Mouse (Mus musculus) large intestine, adult 2 months (tissue): ENCODE results near the gene Asic5. TPM values are rescaled to one million over a fixed set of nuclear protein-coding genes. Genes with fewer than 3 reads are reported as not detected.

Experiments
- DNase-seq: peaks from one replicate; pipeline ENCODE4 v3.0.0-alpha.2; 2012; ENCODE audit warnings: low read depth, low spot score
- WGBS: fragments of 180-500 bp; shearing (Covaris S2); methylation state at CpG from one replicate; pipeline ENCODE4 v1.1.7; 2018; 5-methylcytosine and 5-hydroxymethylcytosine counted together
- polyA plus RNA-seq: library from polyadenylated mRNA; depleted of rRNA; stranded (reverse); fragments of >200 nt; gene quantifications from 2 replicates; pipeline ENCODE4 v1.2.3, GENCODE M21; 2012; rRNA removed

Asic5 gene
- polyA plus RNA-seq = 0.17 and 0.29 TPM in 2 replicates

DNA sequence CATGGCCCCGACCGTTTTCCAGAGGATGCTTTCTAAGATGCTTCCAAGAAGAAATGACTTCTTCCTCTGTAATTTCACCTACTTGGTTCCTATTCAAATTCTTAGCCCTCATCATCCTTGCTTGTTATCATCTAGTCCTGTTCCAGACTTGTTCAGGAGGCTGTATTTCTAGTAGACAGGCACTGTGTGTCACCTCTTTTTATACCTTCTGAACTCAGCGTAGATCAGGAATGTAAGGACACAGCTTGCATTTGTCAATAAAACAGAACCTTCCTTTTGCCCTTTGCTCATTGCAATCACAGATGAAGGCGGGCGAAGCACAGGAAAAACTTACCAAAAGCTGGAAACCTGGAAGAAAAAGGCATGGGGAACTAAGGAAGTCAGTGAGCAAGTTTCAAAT is at the start of gene Asic5:
Asic5 (plus strand) TSS at position 301 of the 400 bp plus-strand sequence.
- no peak for DNase-seq
- 60% methylated on average over 5 of the region's 5 CpGs for WGBS

DNA sequence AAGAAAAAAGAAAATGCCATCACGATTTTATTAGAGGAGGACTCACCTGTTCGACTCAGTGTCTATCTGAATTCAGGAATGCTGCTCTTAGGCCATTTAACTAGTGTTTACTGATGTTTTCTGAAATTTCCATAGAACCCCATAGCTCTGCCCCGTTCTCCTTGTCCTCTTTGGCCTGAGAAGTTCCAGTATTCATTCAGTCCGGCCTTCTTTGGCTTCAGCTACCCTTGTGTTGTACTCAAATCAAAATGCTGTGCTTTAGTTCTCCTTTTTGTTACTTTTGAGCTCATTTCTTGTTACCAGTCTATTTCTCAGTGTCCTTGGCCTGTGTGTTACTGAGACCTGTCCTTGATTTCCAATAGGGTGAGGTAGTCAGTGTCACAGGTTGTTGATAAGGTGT is 48.7 kb upstream of the Asic5 start:
- no peak for DNase-seq
- WGBS = 62% methylated on average over 4 of the region's 4 CpGs

DNA sequence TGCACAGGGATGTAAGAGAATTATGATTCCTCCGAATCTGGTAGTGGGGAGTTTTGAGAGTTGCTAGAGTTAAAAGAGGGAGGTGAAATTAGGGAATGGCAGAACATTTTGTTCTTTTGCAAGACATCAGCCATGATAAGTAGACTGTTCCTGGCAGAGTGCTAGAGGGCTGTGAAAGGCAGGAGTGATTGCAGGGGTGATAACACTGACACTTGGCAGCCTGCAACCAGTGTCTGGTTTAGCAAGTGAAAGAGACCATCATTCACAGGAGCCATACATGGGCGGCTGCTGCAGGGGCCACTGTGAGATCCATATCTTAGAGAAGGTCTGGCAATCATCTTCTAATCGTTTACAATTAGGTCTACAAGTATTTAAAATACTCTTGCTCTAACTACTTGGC is 43.2 kb upstream of the Asic5 start:
- no peak for DNase-seq
- 68% methylated on average over 3 of the region's 3 CpGs for WGBS

DNA sequence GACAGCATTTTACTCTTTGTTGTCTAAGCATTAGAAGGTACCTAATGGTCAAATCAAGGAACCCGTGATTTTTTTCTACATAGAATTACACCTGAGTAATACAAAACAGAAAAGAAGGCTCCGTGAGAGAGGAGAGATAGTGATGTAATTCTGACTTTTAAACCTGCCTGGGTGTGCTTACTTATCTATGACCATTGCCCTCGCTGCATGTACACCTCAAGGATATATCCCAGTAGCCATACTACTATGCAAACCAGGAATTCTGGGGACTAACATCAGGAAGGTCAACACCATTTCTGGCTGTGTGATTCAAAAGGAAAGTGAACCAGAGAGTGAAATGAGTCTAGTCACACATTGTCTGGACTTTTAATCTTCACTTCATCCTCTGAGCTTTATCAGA is 39.7 kb upstream of the Asic5 start:
- WGBS = 92% methylated on average over 3 of the region's 3 CpGs
- DNase-seq = no peak

DNA sequence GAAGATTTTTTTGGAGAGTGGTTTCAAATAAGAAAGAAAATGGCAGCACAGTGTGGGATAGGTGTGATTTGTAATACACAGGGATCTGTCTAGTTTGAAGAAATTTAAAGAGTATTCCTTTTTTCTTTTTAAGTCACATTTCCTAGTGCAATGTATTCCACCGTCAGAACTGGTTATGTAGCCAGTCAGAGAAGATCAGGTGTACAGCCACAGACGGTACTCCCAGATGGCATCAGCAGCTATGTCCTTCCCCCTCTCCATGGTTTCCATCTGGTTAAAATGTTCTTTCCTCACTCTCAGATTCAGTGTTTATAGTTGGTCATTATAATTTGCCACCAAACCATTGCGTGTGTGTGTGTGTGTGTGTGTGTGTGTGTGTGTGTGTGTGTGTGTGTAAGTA is 39.0 kb upstream of the Asic5 start:
- 91% methylated on average over 3 of the region's 3 CpGs for WGBS

DNA sequence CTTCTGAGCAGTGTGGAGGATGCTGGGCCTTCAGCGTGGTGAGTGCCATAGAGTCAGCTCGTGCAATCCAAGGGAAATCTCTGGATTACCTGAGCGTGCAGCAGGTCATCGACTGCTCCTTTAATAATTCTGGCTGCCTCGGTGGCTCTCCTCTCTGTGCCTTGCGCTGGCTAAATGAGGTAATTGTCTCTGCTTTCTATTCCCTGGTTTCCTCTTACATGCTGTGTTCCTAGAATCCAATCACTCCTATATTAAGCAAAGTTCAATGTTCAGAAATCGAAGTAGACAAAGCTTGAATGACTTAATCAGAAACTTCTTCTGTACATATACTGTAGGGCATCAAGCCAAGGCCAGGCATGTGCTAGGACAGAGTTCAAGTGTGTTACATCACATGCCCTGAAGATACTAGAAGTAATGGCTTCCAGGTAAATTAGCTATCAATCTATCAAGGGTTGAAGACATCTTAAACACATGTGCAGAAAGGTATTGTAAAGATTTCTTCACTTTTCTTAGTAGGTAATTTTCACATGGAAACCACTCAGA is 37.2 kb upstream of the Asic5 start:
- 72% methylated on average over 7 of the region's 7 CpGs for WGBS
- DNase-seq = no peak

More for the DNA sequence above, 39.0 kb upstream of the Asic5 start:
- DNase-seq = no peak

DNA sequence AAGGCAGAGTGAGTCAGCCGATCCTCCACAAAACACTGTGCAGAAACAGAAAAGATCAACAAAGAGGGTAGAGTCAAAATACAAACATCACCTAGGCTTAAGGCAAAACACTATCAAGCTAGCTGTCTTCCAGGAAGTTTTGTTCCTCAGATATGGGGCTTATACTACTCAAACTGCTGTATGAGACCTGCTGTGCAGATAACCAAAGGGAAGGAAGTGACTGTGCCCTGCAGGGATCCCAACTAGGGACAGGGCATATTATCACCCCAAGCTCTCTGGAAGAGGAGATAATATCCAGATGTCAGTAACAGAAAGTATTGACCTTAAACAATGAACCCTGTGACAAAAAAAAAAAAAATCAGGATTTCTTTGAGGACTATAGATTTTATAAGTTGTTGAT is 33.0 kb upstream of the Asic5 start:
- DNase-seq = no peak
- 77% methylated on average over 1 of the region's 1 CpGs for WGBS

DNA sequence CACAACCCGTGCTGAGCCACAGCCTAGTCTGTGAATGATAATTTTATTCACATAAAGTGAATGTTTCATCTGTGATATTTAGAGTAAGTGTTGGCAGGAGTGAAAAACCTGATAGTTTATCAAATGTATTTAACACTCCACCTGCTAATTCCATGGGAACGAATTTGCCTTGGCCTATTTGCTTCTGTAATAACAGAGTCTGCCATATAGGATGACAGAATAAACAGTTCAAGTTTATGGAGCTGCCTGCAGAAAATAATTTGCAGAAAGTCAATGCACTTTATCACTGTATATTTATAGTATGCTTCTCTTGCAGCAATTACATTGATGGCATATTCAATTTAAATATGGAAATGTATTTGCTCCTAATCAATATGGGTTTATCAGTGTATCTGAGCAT is 30.3 kb upstream of the Asic5 start:
- DNase-seq = no peak
- 21% methylated on average over 2 of the region's 2 CpGs for WGBS

DNA sequence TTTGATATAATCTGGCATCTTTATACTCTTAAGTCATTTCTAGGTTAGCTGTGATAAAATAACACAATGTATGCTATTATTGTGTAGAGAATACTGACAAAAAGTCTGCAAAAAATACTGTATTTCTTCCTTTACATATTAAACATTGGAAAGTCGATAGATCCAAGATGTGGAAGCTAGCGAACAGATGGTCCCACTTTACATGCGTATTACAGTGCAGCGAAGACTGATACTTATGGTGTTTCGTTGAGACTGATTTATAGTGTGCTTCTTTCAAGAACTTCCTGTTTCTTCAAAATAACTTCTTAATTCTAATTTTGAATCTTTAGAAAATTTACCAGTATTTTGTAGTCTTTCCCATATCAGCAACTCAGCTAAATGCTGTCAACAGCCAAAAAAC is 24.6 kb upstream of the Asic5 start:
- DNase-seq = no peak
- 86% methylated on average over 5 of the region's 5 CpGs for WGBS

DNA sequence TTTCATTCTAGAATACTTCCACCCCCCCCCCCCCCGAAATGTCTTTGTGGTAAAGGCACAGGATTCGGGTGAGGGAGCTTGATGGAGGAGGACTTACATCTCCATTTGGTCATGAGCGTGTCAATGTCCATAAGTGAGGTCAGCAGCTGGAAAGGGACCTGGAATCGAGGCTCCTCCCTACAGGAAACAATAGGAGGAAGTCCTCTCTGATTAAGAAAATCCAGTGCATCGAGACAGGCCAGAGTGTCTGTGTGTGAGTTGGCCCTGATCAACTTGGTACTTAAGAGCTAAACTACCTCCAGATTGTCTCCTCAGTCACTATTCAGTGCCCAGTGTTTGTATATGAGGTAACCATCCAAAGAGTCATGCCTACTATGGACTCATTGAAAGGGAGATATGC is 20.8 kb upstream of the Asic5 start:
- 77% methylated on average over 5 of the region's 5 CpGs for WGBS
- no peak for DNase-seq

DNA sequence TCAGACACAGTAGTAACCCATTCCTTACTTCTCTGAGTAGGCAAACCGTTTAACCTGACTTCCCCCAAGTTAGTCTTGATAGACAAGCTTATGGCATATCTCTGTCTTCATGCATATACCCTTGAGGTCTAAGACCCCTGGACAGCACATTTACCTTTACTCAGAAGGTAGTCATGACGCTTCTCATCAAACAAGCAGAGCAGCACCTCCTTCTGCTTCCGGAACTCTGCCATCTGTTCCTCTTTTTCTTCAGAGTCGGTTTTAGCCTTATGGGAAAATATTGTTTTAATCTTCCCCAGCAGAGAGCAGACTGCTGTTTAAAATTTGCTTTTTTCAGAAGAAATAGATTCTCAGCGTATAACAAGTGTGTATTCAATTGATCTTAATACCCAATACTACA is 18.3 kb upstream of the Asic5 start:
- WGBS = 82% methylated on average over 5 of the region's 5 CpGs
- no peak for DNase-seq

DNA sequence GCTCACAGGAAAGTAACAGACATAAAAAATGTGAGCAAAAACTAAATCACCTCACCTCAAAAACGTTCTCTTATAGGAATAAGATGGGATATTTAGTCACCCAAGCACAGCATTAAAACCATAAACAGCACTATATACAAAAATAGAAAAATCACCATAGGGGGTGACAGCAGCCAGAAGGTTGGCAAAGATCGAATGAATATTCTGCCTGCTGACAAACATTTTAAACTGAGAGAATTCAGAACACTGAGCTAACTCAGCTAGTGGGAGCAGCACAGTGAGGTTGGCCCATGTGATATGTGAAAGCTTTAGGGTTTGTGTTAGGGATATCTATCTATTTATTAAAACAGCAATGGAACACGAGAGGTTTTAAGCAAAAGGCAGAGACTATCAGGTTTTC is 17.5 kb upstream of the Asic5 start:
- 71% methylated on average over 3 of the region's 3 CpGs for WGBS

DNA sequence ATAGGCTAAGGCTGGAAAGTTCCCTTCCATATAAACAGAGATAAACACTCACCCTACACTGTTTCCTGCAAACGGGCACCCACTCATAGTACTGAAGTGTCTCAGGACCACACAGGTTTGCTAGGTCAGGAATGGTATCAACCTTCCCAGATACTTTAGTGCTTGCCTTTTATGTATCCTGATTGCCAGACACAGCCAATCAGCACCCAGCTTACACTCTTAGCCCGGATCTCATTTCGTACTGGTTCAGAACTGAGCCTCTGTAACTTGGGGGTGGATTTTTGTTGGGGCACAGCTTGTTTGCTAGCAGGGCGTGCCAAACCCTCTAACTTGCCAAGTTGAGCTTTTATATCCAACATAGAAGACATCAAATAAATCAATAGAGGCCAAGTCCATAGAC is 6.5 kb upstream of the Asic5 start:
- no peak for DNase-seq
- WGBS = 23% methylated on average over 4 of the region's 4 CpGs

More for the DNA sequence above, 17.5 kb upstream of the Asic5 start:
- DNase-seq = no peak

DNA sequence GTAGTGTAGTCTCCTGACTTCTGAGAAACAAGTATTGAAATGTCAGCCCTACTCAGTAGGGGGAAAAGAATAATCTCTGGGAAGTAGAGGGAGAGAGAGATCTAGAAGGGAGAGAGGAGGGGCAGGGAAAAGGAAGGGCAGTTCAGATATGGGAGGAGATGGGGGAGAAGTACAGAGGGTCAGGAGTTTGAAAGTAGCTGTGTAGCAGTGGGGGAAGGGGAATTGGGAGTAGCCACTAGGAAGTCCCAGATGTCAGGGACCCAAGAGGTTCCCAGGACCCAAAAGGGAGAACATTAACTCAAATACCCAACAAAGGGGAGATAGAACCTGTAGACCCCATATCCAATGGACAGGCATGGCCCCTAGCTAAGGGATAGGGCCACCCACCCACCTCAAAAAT is 6.0 kb upstream of the Asic5 start, which contains the start of gene Tdo2:
Tdo2 (minus strand) TSS at position 101 of the 400 bp plus-strand sequence.
- DNase-seq = no peak

DNA sequence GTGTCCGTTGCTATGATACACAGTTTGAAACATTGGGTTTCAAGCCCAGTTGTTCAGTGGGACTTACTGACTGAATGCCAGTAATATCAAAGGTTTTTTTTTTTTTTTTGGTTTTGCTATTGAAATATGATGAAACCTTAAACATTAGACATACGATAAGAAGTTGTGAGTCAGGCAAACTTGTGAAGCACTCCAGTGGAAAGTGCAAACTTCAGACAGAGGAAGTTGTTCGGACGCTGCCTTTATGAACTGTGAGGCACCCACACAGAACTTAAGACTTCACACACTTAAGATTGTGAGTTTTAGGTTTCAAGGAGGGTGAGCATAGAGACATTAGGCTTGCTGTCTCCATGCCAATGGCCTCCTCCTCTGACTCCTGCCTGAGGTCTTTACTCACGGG is 514 bp upstream of the Asic5 start:
- WGBS = 90% methylated on average over 5 of the region's 5 CpGs
- DNase-seq = no peak

DNA sequence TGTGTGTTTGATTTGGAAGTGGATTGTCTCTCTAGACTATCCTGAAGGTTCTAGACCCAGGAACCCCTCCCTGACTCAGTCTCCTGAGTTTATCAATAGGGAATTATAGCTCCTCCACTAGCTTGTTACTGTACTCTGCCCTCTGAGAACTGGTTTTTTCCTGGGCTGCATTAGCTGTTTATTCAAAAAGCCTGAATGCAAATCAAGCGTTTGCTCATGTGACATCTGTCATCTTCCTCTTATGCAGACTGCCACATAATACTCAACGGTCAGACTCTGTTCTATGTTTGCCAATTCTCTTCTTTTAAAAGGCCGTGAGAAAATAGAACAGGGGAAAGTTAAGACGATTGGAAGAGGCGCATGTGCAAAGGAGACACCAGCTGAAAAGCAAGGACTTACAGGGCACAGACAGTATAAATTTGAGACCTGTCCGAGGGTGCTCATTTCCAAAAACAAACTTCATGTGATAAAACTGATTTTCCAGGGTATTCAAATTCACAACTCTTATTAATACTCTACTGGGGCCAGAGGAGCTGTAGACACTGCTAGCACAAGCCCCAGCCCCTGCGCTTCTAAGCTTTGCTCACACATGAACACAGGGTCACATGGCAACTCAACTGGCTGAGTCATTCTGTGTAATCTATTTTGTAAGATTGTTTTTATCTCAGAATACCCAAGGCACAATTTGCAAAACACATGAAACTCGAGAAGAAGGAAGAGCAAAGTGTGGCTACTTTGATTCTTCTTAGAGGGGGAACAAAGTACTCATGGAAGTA is 1.2 kb downstream of the Asic5 start:
- WGBS = 63% methylated on average over 8 of the region's 8 CpGs
- no peak for DNase-seq

DNA sequence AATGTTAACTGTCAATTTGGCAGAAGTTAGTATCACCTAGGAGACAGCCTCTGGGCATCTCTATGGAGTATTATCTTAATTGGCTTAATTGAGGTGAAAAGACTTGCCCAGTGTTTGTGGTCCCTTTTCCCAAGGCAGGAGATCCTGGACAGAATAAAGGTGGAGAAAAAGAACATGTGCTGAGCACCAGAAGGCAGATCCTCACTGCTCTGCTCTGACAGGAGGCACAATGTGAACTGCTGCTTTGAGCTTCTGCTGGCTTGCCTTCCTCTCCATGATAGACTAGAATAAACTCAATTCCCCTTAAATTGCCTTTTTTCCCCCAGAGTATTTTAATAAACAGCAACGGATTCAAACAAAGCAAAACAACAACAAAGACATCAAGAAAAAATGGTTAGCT is 3.0 kb downstream of the Asic5 start:
- DNase-seq = no peak
- 51% methylated on average over 1 of the region's 1 CpGs for WGBS

DNA sequence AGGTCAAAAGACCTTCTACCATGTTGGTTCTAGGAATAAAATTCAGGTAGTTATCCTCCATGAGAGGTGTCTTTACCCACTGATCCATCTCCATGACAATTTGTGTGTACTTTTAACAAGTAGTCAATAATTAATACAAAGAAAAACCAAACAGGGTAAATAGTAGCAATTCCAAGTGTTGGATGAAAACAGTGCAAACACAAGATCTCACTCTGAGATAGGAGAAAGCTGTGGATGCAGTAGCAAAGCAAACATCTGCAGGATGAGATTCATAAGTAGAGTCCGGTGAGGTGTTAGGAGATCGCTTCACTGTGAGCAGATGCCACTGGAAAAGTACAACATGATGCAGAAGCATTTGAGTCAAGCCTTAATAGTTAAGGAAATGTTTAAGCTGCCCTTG is 4.0 kb downstream of the Asic5 start:
- 79% methylated on average over 2 of the region's 2 CpGs for WGBS

DNA sequence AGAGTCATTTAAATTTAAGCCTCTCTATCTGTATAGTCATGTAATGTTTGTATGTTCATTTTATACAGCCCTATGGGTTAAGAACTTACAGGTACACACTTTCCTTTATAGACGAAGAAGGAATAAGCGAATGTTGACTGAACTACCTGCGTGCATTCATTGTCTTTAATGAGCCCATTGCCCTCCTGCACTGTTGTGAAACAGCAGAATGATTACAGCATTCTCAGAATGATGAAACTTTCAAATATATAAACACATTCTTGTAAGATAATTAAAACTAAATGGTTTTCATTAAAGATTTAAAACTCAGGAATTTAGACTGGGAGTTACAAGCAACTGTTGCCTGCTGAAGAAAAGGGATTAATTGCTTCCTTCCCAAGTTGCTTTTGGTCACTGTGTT is 5.5 kb downstream of the Asic5 start:
- no peak for DNase-seq
- WGBS = 82% methylated on average over 3 of the region's 3 CpGs

More for the DNA sequence above, 4.0 kb downstream of the Asic5 start:
- DNase-seq = no peak

DNA sequence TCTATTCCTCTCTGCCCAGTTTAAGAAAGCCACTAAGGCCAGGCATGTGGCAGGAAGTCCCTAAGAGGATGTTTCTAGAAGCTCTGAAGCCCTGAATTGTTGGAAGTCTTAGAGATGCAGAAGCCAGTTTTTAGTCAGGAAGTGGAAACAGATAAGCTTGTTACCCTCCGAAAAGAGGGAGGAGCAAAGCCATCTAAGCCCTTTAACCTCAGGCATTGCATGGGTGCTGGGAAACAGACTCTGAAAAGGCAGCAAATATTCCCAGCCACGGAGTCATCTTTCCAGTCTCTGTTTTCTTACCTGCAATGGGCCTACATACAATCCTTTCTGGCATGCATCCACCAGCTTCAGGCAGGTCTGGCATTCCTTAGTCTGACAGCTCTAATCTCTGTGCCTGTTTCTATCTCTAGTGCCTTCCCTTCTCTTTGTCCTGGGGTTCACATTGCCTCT is 7.6 kb downstream of the Asic5 start:
- 32% methylated on average over 2 of the region's 2 CpGs for WGBS
- DNase-seq = no peak

DNA sequence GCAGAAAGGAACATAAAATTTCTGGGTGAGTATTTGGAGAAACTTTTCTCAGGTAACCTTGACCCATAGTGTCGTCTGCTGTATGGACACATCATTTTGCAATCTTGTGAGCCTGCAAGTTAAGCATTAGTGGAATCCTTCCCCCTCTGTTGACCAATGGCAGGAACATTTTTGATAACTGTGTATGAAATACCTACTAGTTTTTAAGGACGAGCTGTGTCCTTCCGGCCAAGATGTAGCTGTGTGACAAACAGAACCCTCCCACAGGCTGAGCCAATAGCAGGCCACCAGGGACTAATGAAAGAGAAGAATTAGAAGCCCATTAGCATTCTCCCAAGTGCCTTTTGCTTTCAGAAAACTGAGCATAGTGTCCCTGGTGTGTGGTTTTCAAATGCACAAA is 8.4 kb downstream of the Asic5 start:
- WGBS = 69% methylated on average over 3 of the region's 3 CpGs
- no peak for DNase-seq
